Mouse (Mus musculus) limb, embryonic 14.5 days (tissue): ENCODE results near the gene Hes7. TPM values are rescaled to one million over a fixed set of nuclear protein-coding genes. Genes with fewer than 3 reads are reported as not detected.

Experiments
- ATAC-seq: fragments of 200-750 bp; cut with Nextera tagmentation; 2 replicates; pipeline ENCODE4 v1.8.0; 2017; ENCODE audit warnings: low read depth, moderate number of reproducible peaks, moderate TSS enrichment; ENCODE audit not compliant: low FRiP score
- DNase-seq: peaks from one replicate; pipeline ENCODE4 v3.0.0-alpha.2; 2015; ENCODE audit warnings: low spot score
- H3K27ac ChIP-seq: fragments of 300-500 bp; sonication (generic); replicated peaks from 2 replicates; pipeline ENCODE4 v1.5.1; 2014; ENCODE audit warnings: low read depth, mild to moderate bottlenecking, low read length, moderate library complexity, mixed read lengths
- H3K27me3 ChIP-seq: fragments of 300-500 bp; sonication (generic); 2 replicates; pipeline ENCODE4 v1.6.1; 2014; ENCODE audit warnings: low read length, mixed read lengths; ENCODE audit not compliant: control insufficient read depth, insufficient read depth
- H3K36me3 ChIP-seq: fragments of 300-500 bp; sonication (generic); 2 replicates; pipeline ENCODE4 v1.6.1; 2014; ENCODE audit warnings: mild to moderate bottlenecking, low read length, moderate library complexity, mixed read lengths; ENCODE audit not compliant: control insufficient read depth, insufficient read depth
- H3K4me1 ChIP-seq: fragments of 300-500 bp; sonication (generic); 2 replicates; pipeline ENCODE4 v1.6.1; 2014; ENCODE audit warnings: antibody characterized with exemption, low read length, mixed read lengths; ENCODE audit not compliant: control insufficient read depth, insufficient read depth
- H3K4me2 ChIP-seq: fragments of 300-500 bp; sonication (generic); replicated peaks from 2 replicates; pipeline ENCODE4 v1.6.1; 2014; ENCODE audit warnings: low read depth, mild to moderate bottlenecking, low read length, moderate library complexity; ENCODE audit not compliant: severe bottlenecking
- H3K4me3 ChIP-seq: fragments of 300-500 bp; sonication (generic); replicated peaks from 2 replicates; pipeline ENCODE4 v1.5.1; 2014; ENCODE audit warnings: low read length
- H3K9ac ChIP-seq: fragments of 300-500 bp; sonication (generic); 2 replicates; pipeline ENCODE4 v1.6.1; 2014; ENCODE audit warnings: mild to moderate bottlenecking, low read depth, low read length, moderate library complexity; ENCODE audit not compliant: severe bottlenecking
- H3K9me3 ChIP-seq: fragments of 300-500 bp; sonication (generic); 2 replicates; pipeline ENCODE4 v1.6.1; 2016; ENCODE audit warnings: low read length; ENCODE audit not compliant: control insufficient read depth
- POLR2A ChIP-seq: fragments of 200-500 bp; IDR thresholded peaks from 2 replicates; pipeline ENCODE4 v1.8.0; 2012; ENCODE audit warnings: inconsistent platforms, mild to moderate bottlenecking, moderate library complexity, borderline replicate concordance; ENCODE audit not compliant: insufficient read depth, insufficient read length; ENCODE audit errors: extremely low read depth
- WGBS: fragments of 180-500 bp; shearing (Covaris S2); extraction: QIAGEN DNeasy Blood & Tissue Kit; methylation state at CpG from one replicate; pipeline ENCODE4 v1.1.7; 2014; 5-methylcytosine and 5-hydroxymethylcytosine counted together
- polyA plus RNA-seq, 2 experiments: library from polyadenylated mRNA; depleted of rRNA in 1 of 2; stranded (reverse) in 1 of 2; unstranded in 1 of 2; fragments of >200 nt; fragmentation: Nextera tagmentation in 1 of 2; extraction: Ambion mirVana in 1 of 2; gene quantifications; 2 replicates each; pipeline versions ENCODE4 v1.2.1 to v1.2.3; 2012 to 2014

The Hes7 gene
- polyA plus RNA-seq, 2 experiments, result 0.30 to 1.1 TPM

- peak overlapping the region; percentile 32; the same call in 1 of the 2 replicates for H3K9ac ChIP-seq
- no peaks in the 10 kb centered on the region for H3K9me3 ChIP-seq
- H3K36me3 ChIP-seq, result no peaks in the 10 kb centered on the region
- TF ChIP-seq POLR2A, result no peak
- peaks cover 25% of the 10 kb centered on the region for H3K4me1 ChIP-seq
- DNase-seq (peak; percentile 95), ATAC-seq (peak; percentile 77)
- peak overlapping the region; percentile 90 for H3K4me2 ChIP-seq
- H3K4me3 ChIP-seq, result peak overlapping the region; percentile 74
- peak overlapping the region; percentile 65 for H3K27ac ChIP-seq
- WGBS, result under 1% methylated on average over 31 of the region's 31 CpGs
- H3K27me3 ChIP-seq, result no peaks in the 10 kb centered on the region
These were observed 3.7 kb downstream of the Hes7 start for GRCm38 (mm10) chr11:69123693-69124497.

- Histone ChIP-seq H3K27ac (no peak overlapping the region), H3K27me3 (no peaks in the 10 kb centered on the region), H3K4me3 (peak overlapping the region; percentile 74), H3K9ac (no peak overlapping the region), H3K4me2 (peak overlapping the region; percentile 90), H3K9me3 (no peaks in the 10 kb centered on the region), H3K4me1 (peaks cover 20% of the 10 kb centered on the region), H3K36me3 (no peaks in the 10 kb centered on the region)
- ATAC-seq, result peak; percentile 76
- DNase-seq, result peak; percentile 91
- 0% methylated on average over 3 of the region's 3 CpGs for WGBS
- no peak for TF ChIP-seq POLR2A
These were observed 4.3 kb downstream of the Hes7 start for GRCm38 (mm10) chr11:69124498-69124847.

- TF ChIP-seq POLR2A, result no peak
- Histone ChIP-seq H3K4me1 (peaks cover 15% of the 10 kb centered on the region), H3K27ac (peak overlapping the region; percentile 63; the same call in 1 of the 2 replicates), H3K9ac (peak overlapping the region; percentile 57), H3K4me2 (peak overlapping the region; percentile 80), H3K4me3 (peak overlapping the region; percentile 57), H3K36me3 (no peaks in the 10 kb centered on the region), H3K27me3 (no peaks in the 10 kb centered on the region), H3K9me3 (no peaks in the 10 kb centered on the region)
- under 1% methylated on average over 24 of the region's 24 CpGs for WGBS
- DNase-seq, result peak; percentile 95
- ATAC-seq, result peak; percentile 53
These were observed 5.0 kb downstream of the Hes7 start for GRCm38 (mm10) chr11:69125041-69125851.

- H3K27ac ChIP-seq, result peak within 1 kb of the TSS; percentile 63; the same call in 1 of the 2 replicates
- peak within 1 kb of the TSS; percentile 57 for H3K9ac ChIP-seq
- no peak for TF ChIP-seq POLR2A
- WGBS, result 2% methylated on average over 3 of the region's 3 CpGs
- no peaks in the 10 kb centered on the region for H3K36me3 ChIP-seq
- peak within 1 kb of the TSS; percentile 80 for H3K4me2 ChIP-seq
- DNase-seq (no peak), ATAC-seq (no peak)
- H3K9me3 ChIP-seq, result no peaks in the 10 kb centered on the region
- H3K4me1 ChIP-seq, result peaks cover 11% of the 10 kb centered on the region
- H3K27me3 ChIP-seq, result no peaks in the 10 kb centered on the region
- peak within 1 kb of the TSS; percentile 57 for H3K4me3 ChIP-seq
These were observed 5.5 kb downstream of the Hes7 start, which contains the start of gene Aloxe3 for GRCm38 (mm10) chr11:69125852-69125918. Gene Aloxe3, plus strand, starts transcription at chr11:69125896.

- Histone ChIP-seq H3K4me3 (peak overlapping the region; percentile 57), H3K27ac (peak overlapping the region; percentile 9; the same call in 1 of the 2 replicates), H3K27me3 (no peaks in the 10 kb centered on the region), H3K9me3 (no peaks in the 10 kb centered on the region), H3K9ac (peak overlapping the region; percentile 57), H3K4me2 (peak overlapping the region; percentile 80), H3K4me1 (peaks cover 8% of the 10 kb centered on the region; the same call in 1 of the 2 replicates), H3K36me3 (no peaks in the 10 kb centered on the region)
- no peak for ATAC-seq
- WGBS, result 15% methylated on average over 20 of the region's 20 CpGs
- TF ChIP-seq POLR2A, result no peak
- DNase-seq, result no peak
These were observed 5.9 kb downstream of the Hes7 start for GRCm38 (mm10) chr11:69125919-69126705.
